Mouse (Mus musculus) CH12.LX (cell line): ENCODE results near the gene Prkd3. TPM values are rescaled to one million over a fixed set of nuclear protein-coding genes. Genes with fewer than 3 reads are reported as not detected.

Experiments
- DNase-seq: peaks from one replicate; pipeline ENCODE4 v3.0.0-alpha.2; 2013; ENCODE audit errors: extremely low read depth
- H3K27ac ChIP-seq: 2 replicates; pipeline ENCODE4 v1.5.1; 2012; ENCODE audit warnings: low read depth, mild to moderate bottlenecking, control low read depth, moderate library complexity; ENCODE audit not compliant: insufficient read depth
- H3K27me3 ChIP-seq: replicated peaks from 2 replicates; pipeline ENCODE3; 2012; ENCODE audit warnings: inconsistent platforms
- H3K36me3 ChIP-seq, 2 experiments: replicated peaks in 1 of 2; 2 replicates each; pipeline versions ENCODE3 to v1.6.1; 2012; ENCODE audit warnings: inconsistent platforms in 1 of 2, low read length in 1 of 2, mild to moderate bottlenecking in 1 of 2, mixed read lengths in 1 of 2, moderate library complexity in 1 of 2; ENCODE audit not compliant: control insufficient read depth in 1 of 2, insufficient read depth in 1 of 2
- H3K4me1 ChIP-seq, 2 experiments: 2 replicates each; pipeline ENCODE4 v1.6.1; 2012; ENCODE audit warnings: inconsistent platforms in 1 of 2, moderate library complexity in 1 of 2; ENCODE audit not compliant: insufficient read depth in 2 of 2, control insufficient read depth in 1 of 2
- H3K4me2 ChIP-seq: 2 replicates; pipeline ENCODE4 v1.6.1; 2012; ENCODE audit warnings: low read depth, mild to moderate bottlenecking, control low read depth; ENCODE audit not compliant: poor library complexity, insufficient read depth, severe bottlenecking
- H3K4me3 ChIP-seq, 3 experiments: fragments of 150-350 bp in 1 of 3; sonication (generic) in 1 of 3; replicated peaks in 1 of 3; 2 replicates each; pipeline versions ENCODE3 to v1.5.1; 2011 to 2012; ENCODE audit warnings: low read depth in 2 of 3, low read length in 2 of 3, mild to moderate bottlenecking in 2 of 3, moderate library complexity in 2 of 3, control low read depth in 1 of 3, improper control_type of control experiment in 1 of 3, inconsistent platforms in 1 of 3, mixed read lengths in 1 of 3; ENCODE audit not compliant: poor library complexity in 1 of 3
- H3K79me2 ChIP-seq: replicated peaks from 2 replicates; pipeline ENCODE4 v1.6.1; 2012; ENCODE audit warnings: mild to moderate bottlenecking, moderate library complexity; ENCODE audit not compliant: control insufficient read depth, poor library complexity, insufficient read depth, severe bottlenecking; ENCODE audit errors: extremely low read depth
- H3K9ac ChIP-seq: 2 replicates; pipeline ENCODE4 v1.6.1; 2012; ENCODE audit warnings: low read depth, mild to moderate bottlenecking, control low read depth, moderate library complexity; ENCODE audit not compliant: insufficient read depth
- H3K9me3 ChIP-seq: replicated peaks from 2 replicates; pipeline ENCODE3; 2012; ENCODE audit warnings: low read length, inconsistent platforms, mixed read lengths
- CHD1 ChIP-seq: IDR thresholded peaks from 2 replicates; pipeline ENCODE4 v1.6.1; 2012; ENCODE audit warnings: low read depth, low read length, improper control_type of control experiment, inconsistent platforms
- CHD2 ChIP-seq: IDR thresholded peaks from 2 replicates; pipeline ENCODE4 v1.6.1; 2011; ENCODE audit warnings: low read length, improper control_type of control experiment
- CTCF ChIP-seq, 2 experiments: IDR thresholded peaks in 1 of 2; conservative IDR thresholded peaks in 1 of 2; 2 replicates each; pipeline ENCODE4 v1.5.1; 2011 to 2012; ENCODE audit warnings: low read depth in 2 of 2, low read length in 2 of 2, improper control_type of control experiment in 1 of 2, inconsistent platforms in 1 of 2, mild to moderate bottlenecking in 1 of 2, moderate library complexity in 1 of 2
- ELF1 ChIP-seq: IDR thresholded peaks from 2 replicates; pipeline ENCODE4 v1.6.1; 2014; ENCODE audit warnings: low read depth, mild to moderate bottlenecking, inconsistent platforms, low read length, improper control_type of control experiment
- EP300 ChIP-seq: IDR thresholded peaks from 2 replicates; pipeline ENCODE4 v1.6.1; 2011; ENCODE audit warnings: low read length, improper control_type of control experiment
- ETS1 ChIP-seq: conservative IDR thresholded peaks from 2 replicates; pipeline ENCODE4 v1.6.1; 2012; ENCODE audit warnings: low read depth, mild to moderate bottlenecking, inconsistent platforms, low read length, improper control_type of control experiment, moderate library complexity
- IRF4 ChIP-seq: IDR thresholded peaks from 2 replicates; pipeline ENCODE4 v1.6.1; 2014; ENCODE audit warnings: low read depth, mild to moderate bottlenecking, inconsistent platforms, low read length, improper control_type of control experiment
- MAFK ChIP-seq: IDR thresholded peaks from 2 replicates; pipeline ENCODE4 v1.6.1; 2011; ENCODE audit warnings: low read length, improper control_type of control experiment; ENCODE audit not compliant: insufficient replicate concordance
- MEF2A ChIP-seq: IDR thresholded peaks from 2 replicates; pipeline ENCODE4 v1.6.1; 2014; ENCODE audit warnings: low read depth, mild to moderate bottlenecking, inconsistent platforms, low read length, improper control_type of control experiment, borderline replicate concordance
- MXI1 ChIP-seq: IDR thresholded peaks from 2 replicates; pipeline ENCODE4 v1.6.1; 2011; ENCODE audit warnings: mild to moderate bottlenecking, low read depth, low read length, improper control_type of control experiment
- NRF1 ChIP-seq: IDR thresholded peaks from 2 replicates; pipeline ENCODE4 v1.6.1; 2014; ENCODE audit warnings: low read depth, mild to moderate bottlenecking, inconsistent platforms, low read length, improper control_type of control experiment, moderate library complexity
- PAX5 ChIP-seq: IDR thresholded peaks from 2 replicates; pipeline ENCODE4 v1.6.1; 2012; ENCODE audit warnings: low read length, inconsistent platforms, mixed read lengths
- POLR2AphosphoS2 ChIP-seq: IDR thresholded peaks from 2 replicates; pipeline ENCODE4 v1.6.1; 2011; ENCODE audit warnings: low read depth, low read length, improper control_type of control experiment
- RCOR1 ChIP-seq: conservative IDR thresholded peaks from 2 replicates; pipeline ENCODE4 v1.6.1; 2012; ENCODE audit warnings: low read depth, mild to moderate bottlenecking, inconsistent platforms, low read length, improper control_type of control experiment
- TBP ChIP-seq: conservative IDR thresholded peaks from 2 replicates; pipeline ENCODE4 v1.6.1; 2011; ENCODE audit warnings: low read depth, low read length, improper control_type of control experiment
- USF1 ChIP-seq: IDR thresholded peaks from 2 replicates; pipeline ENCODE4 v1.6.1; 2014; ENCODE audit warnings: low read depth, mild to moderate bottlenecking, inconsistent platforms, low read length, improper control_type of control experiment
- ZC3H11A ChIP-seq: IDR thresholded peaks from 2 replicates; pipeline ENCODE4 v1.6.1; 2012; ENCODE audit warnings: low read depth, mild to moderate bottlenecking, inconsistent platforms, low read length, improper control_type of control experiment
- ZKSCAN1 ChIP-seq: IDR thresholded peaks from 2 replicates; pipeline ENCODE4 v1.6.1; 2012; ENCODE audit warnings: low read depth, inconsistent platforms, low read length, improper control_type of control experiment, borderline replicate concordance
- ZMIZ1 ChIP-seq: IDR thresholded peaks from 2 replicates; pipeline ENCODE4 v1.6.1; 2012; ENCODE audit warnings: low read depth, mild to moderate bottlenecking, inconsistent platforms, low read length, improper control_type of control experiment
- dilution Hi-C: fragments of 300-500 bp; cut with MboI; formaldehyde crosslinking; loops from 2 replicates; pipeline ENCODE4 v1.14.3; 2020; ENCODE audit warnings: low sequenced_read_pairs; ENCODE audit not compliant: extremely low pct_unique_long_range_greater_than_20kb, extremely low pct_ligation_motif_present
- in situ Hi-C: fragments of 300-500 bp; cut with MboI; formaldehyde crosslinking; loops from 3 replicates; pipeline ENCODE4 v1.14.3; 2019; ENCODE audit warnings: low sequenced_read_pairs, low pct_ligation_motif_present, low pct_unique_long_range_greater_than_20kb, mixed read lengths
- polyA plus RNA-seq: library from polyadenylated mRNA; unstranded; fragments of >175 nt; gene quantifications from 2 replicates; pipeline ENCODE4 v1.2.1, GENCODE M21; 2012; ENCODE audit warnings: low read depth; ENCODE audit not compliant: insufficient read length
- total RNA-seq, 2 experiments: library from RNA; depleted of rRNA; stranded (reverse); fragments of 300-350 nt in 1 of 2; fragments of >200 nt in 1 of 2; gene quantifications; 2 replicates each; pipeline ENCODE4 v1.2.3; 2012 to 2014

The Prkd3 gene
- total and polyA plus RNA-seq, 3 experiments, result not detected

- in situ Hi-C loops, result no loop called here
- H3K36me3 ChIP-seq, result peaks cover 4 to 5% of the 10 kb centered on the region in 2 experiments
- peaks cover 2 to 14% of the 10 kb centered on the region in 2 experiments; a peak in 2 of 4 replicates for H3K4me1 ChIP-seq
- TF ChIP-seq NRF1 (no peak), IRF4 (no peak), ZKSCAN1 (no peak), CHD1 (no peak), PAX5 (no peak), MXI1 (no peak), MEF2A (no peak), USF1 (no peak)
- no peak for DNase-seq
- H3K4me2 ChIP-seq, result no peak overlapping the region
- no peak overlapping the region for H3K4me3 ChIP-seq
- no peaks in the 10 kb centered on the region for H3K79me2 ChIP-seq
- H3K9ac ChIP-seq, result no peak overlapping the region
- H3K27me3 ChIP-seq, result no peaks in the 10 kb centered on the region
- dilution Hi-C loops, result no loop called here
- H3K9me3 ChIP-seq, result no peaks in the 10 kb centered on the region
- no peak overlapping the region for H3K27ac ChIP-seq
Observed at GRCm38 (mm10) chr17:78912861-78913281, 107.7 kb downstream of the Prkd3 start.

- DNase-seq, result no peak
- Histone ChIP-seq H3K27ac (no peak overlapping the region), H3K9me3 (no peaks in the 10 kb centered on the region), H3K4me2 (no peak overlapping the region), H3K79me2 (no peaks in the 10 kb centered on the region), H3K9ac (no peak overlapping the region), H3K4me1 (peaks cover 0 to 2% of the 10 kb centered on the region in 2 experiments; a peak in 1 of 4 replicates), H3K27me3 (peaks cover 2% of the 10 kb centered on the region), H3K4me3 (no peak overlapping the region), H3K36me3 (no peaks in the 10 kb centered on the region)
- no peak for TF ChIP-seq EP300
- no peak for TF ChIP-seq CHD2
- no peak for TF ChIP-seq TBP
- no peak for TF ChIP-seq ZKSCAN1
- no peak for TF ChIP-seq RCOR1
- no peak for TF ChIP-seq ELF1
- no peak for TF ChIP-seq ZMIZ1
- no peak for TF ChIP-seq ETS1
- no peak for TF ChIP-seq CTCF (conservative IDR thresholded peaks at IDR 0.05 in 1 of 2, IDR thresholded peaks at IDR 0.05 in 1 of 2; ENCODE audit: low read depth in 2 of 2, low read length in 2 of 2)
- TF ChIP-seq MAFK, result no peak
- TF ChIP-seq POLR2AphosphoS2, result no peak
- no peak for TF ChIP-seq ZC3H11A
- no peak for TF ChIP-seq MXI1
- no peak for TF ChIP-seq USF1
- dilution Hi-C loops, result no loop called here
- in situ Hi-C loops, result no loop called here
Observed at GRCm38 (mm10) chr17:78909374-78909773, 111.2 kb downstream of the Prkd3 start.
